Mouse (Mus musculus) E14TG2a.4 (cell line): ENCODE results near the gene Dexi.

Experiments used
- CTCF ChIP-seq: conservative IDR thresholded peaks from 2 replicates; pipeline ENCODE4 v1.5.1; 2014; ENCODE audit warnings: low read length
- NANOG ChIP-seq: IDR thresholded peaks from 2 replicates; pipeline ENCODE4 v1.6.1; 2014; ENCODE audit warnings: borderline replicate concordance, low read length, mixed read lengths

DNA sequence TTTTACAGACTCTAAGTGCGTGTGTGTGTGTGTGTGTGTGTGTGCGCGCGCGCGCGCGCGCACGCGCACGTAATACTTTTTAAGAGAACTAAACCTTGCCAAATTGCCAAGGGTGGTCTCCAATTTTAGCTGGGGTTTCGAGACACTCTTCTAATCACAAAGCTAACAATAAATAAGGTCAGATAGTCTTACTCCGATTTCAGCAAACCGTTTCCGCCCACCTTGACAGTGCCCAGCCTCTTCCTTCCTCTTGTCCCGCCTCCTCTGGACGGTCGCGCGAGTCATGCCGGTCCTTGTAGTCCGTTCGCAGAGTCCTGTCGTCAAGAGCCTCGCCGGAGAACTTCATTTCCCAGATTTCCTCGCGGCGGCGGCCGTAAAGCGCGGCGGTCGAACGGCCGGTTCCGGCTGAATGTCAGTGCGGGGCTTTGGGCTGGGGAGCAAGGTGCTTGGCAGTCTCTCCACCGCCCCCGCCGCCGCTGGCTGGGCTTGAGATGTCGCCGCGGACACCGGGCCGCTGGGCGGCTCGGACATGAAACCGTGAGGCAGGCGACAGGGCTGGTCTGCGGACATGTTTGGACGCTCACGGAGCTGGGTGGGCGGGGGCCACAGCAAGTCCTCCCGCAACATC is 2.3 kb upstream of the Dexi start, which contains the start of gene Clec16a:
- TF ChIP-seq CTCF (no peak), NANOG (no peak)
